Mouse (Mus musculus) neural tube, embryonic 14.5 days (tissue): ENCODE results near the gene Tsc22d2. TPM values are rescaled to one million over a fixed set of nuclear protein-coding genes. Genes with fewer than 3 reads are reported as not detected.

Source experiments
- ATAC-seq: fragments of 200-750 bp; cut with Nextera tagmentation; 2 replicates; pipeline ENCODE4 v1.8.0; 2017; ENCODE audit warnings: low read depth, mild to moderate bottlenecking, moderate TSS enrichment, moderate library complexity
- H3K27ac ChIP-seq: fragments of 300-500 bp; sonication (generic); 2 replicates; pipeline ENCODE4 v1.5.1; 2014; ENCODE audit warnings: low read depth, mild to moderate bottlenecking, control low read depth, low read length, moderate library complexity, mixed read lengths
- H3K27me3 ChIP-seq: fragments of 300-500 bp; sonication (generic); 2 replicates; pipeline ENCODE4 v1.6.1; 2014; ENCODE audit warnings: low read length; ENCODE audit not compliant: control insufficient read depth, insufficient read depth
- H3K36me3 ChIP-seq: fragments of 300-500 bp; sonication (generic); 2 replicates; pipeline ENCODE4 v1.6.1; 2014; ENCODE audit warnings: low read length, mixed read lengths; ENCODE audit not compliant: control insufficient read depth, insufficient read depth
- H3K4me1 ChIP-seq: fragments of 300-500 bp; sonication (generic); 2 replicates; pipeline ENCODE4 v1.6.1; 2014; ENCODE audit warnings: low read length; ENCODE audit not compliant: control insufficient read depth, insufficient read depth
- H3K4me2 ChIP-seq: fragments of 300-500 bp; sonication (generic); 2 replicates; pipeline ENCODE4 v1.6.1; 2014; ENCODE audit warnings: mild to moderate bottlenecking, low read depth, low read length, control low read depth
- H3K4me3 ChIP-seq: fragments of 300-500 bp; sonication (generic); 2 replicates; pipeline ENCODE4 v1.5.1; 2014; ENCODE audit warnings: low read depth, low read length, control low read depth, mixed read lengths
- H3K9ac ChIP-seq: fragments of 300-500 bp; sonication (generic); replicated peaks from 2 replicates; pipeline ENCODE4 v1.6.1; 2014; ENCODE audit warnings: low read depth, mild to moderate bottlenecking, control low read depth, low read length, mixed read lengths
- H3K9me3 ChIP-seq: fragments of 300-500 bp; sonication (generic); 2 replicates; pipeline ENCODE4 v1.6.1; 2016; ENCODE audit warnings: low read length; ENCODE audit not compliant: control insufficient read depth
- WGBS: fragments of 180-500 bp; shearing (Covaris S2); extraction: QIAGEN DNeasy Blood & Tissue Kit; methylation state at CpG from one replicate; pipeline ENCODE4 v1.1.7; 2014; 5-methylcytosine and 5-hydroxymethylcytosine counted together
- polyA plus RNA-seq: library from polyadenylated mRNA; unstranded; fragments of >200 nt; fragmentation: Nextera tagmentation; extraction: Ambion mirVana; gene quantifications from 2 replicates; pipeline ENCODE4 v1.2.1, GENCODE M21; 2014

The Tsc22d2 gene
- polyA plus RNA-seq, 1 experiment from 2014 or later: 13.3 TPM

- peak overlapping the region; percentile 97 for H3K9ac ChIP-seq
- ATAC-seq: peak; percentile 52
Observed at GRCm38 (mm10) chr3:58416726-58417437, 2.4 kb downstream of the Tsc22d2 start.

GRCm38 (mm10) chr3:58418724-58419705 lies 4.5 kb downstream of the Tsc22d2 start:
- WGBS: 41% methylated on average over 5 of the region's 5 CpGs
- Histone ChIP-seq H3K36me3 (no peaks in the 10 kb centered on the region), H3K4me1 (peaks cover 21% of the 10 kb centered on the region), H3K27me3 (no peaks in the 10 kb centered on the region), H3K4me3 (peak overlapping the region; percentile 98), H3K9me3 (no peaks in the 10 kb centered on the region), H3K9ac (no peak overlapping the region; the same call in 1 of the 2 replicates), H3K27ac (no peak overlapping the region), H3K4me2 (peak overlapping the region; percentile 97)
- no peak for ATAC-seq

More at GRCm38 (mm10) chr3:58416726-58417437, 2.4 kb downstream of the Tsc22d2 start:
- Histone ChIP-seq H3K36me3 (no peaks in the 10 kb centered on the region), H3K27me3 (no peaks in the 10 kb centered on the region), H3K4me1 (peaks cover 17% of the 10 kb centered on the region), H3K9me3 (no peaks in the 10 kb centered on the region), H3K4me2 (peak overlapping the region; percentile 97), H3K27ac (peak overlapping the region; percentile 92), H3K4me3 (peak overlapping the region; percentile 98)
- under 1% methylated on average over 39 of the region's 39 CpGs for WGBS

- H3K9me3 ChIP-seq: no peaks in the 10 kb centered on the region
- H3K4me2 ChIP-seq: no peak overlapping the region
- no peaks in the 10 kb centered on the region for H3K27me3 ChIP-seq
- H3K36me3 ChIP-seq: no peaks in the 10 kb centered on the region
- H3K4me3 ChIP-seq: no peak overlapping the region
- no peak overlapping the region for H3K27ac ChIP-seq
- 90% methylated on average over 1 of the region's 1 CpGs for WGBS
- no peaks in the 10 kb centered on the region for H3K4me1 ChIP-seq
- H3K9ac ChIP-seq: no peak overlapping the region
- no peak for ATAC-seq
Observed at GRCm38 (mm10) chr3:58428861-58429260, 14.3 kb downstream of the Tsc22d2 start.

GRCm38 (mm10) chr3:58434414-58434813 lies 19.9 kb downstream of the Tsc22d2 start:
- Histone ChIP-seq H3K9ac (no peak overlapping the region), H3K4me3 (no peak overlapping the region), H3K27me3 (no peaks in the 10 kb centered on the region), H3K27ac (no peak overlapping the region), H3K9me3 (no peaks in the 10 kb centered on the region), H3K4me1 (no peaks in the 10 kb centered on the region), H3K4me2 (no peak overlapping the region), H3K36me3 (no peaks in the 10 kb centered on the region)
- WGBS: 89% methylated on average over 2 of the region's 2 CpGs
- ATAC-seq: no peak

- Histone ChIP-seq H3K4me1 (no peaks in the 10 kb centered on the region), H3K27me3 (no peaks in the 10 kb centered on the region), H3K4me2 (no peak overlapping the region), H3K27ac (no peak overlapping the region), H3K4me3 (no peak overlapping the region), H3K9me3 (no peaks in the 10 kb centered on the region), H3K9ac (no peak overlapping the region), H3K36me3 (no peaks in the 10 kb centered on the region)
- WGBS: 97% methylated on average over 2 of the region's 2 CpGs
- no peak for ATAC-seq
Observed at GRCm38 (mm10) chr3:58448230-58448629, 33.7 kb downstream of the Tsc22d2 start.

- ATAC-seq: no peak
- WGBS: 93% methylated on average over 3 of the region's 3 CpGs
Observed at GRCm38 (mm10) chr3:58449487-58449886, 35.0 kb downstream of the Tsc22d2 start.

GRCm38 (mm10) chr3:58454414-58455205 lies 40.1 kb downstream of the Tsc22d2 start:
- Histone ChIP-seq H3K9ac (no peak overlapping the region), H3K27me3 (no peaks in the 10 kb centered on the region), H3K36me3 (no peaks in the 10 kb centered on the region), H3K4me3 (no peak overlapping the region), H3K27ac (no peak overlapping the region), H3K4me2 (no peak overlapping the region), H3K9me3 (no peaks in the 10 kb centered on the region), H3K4me1 (no peaks in the 10 kb centered on the region)
- WGBS: 75% methylated on average over 4 of the region's 4 CpGs
- ATAC-seq: no peak

More at GRCm38 (mm10) chr3:58449487-58449886, 35.0 kb downstream of the Tsc22d2 start:
- H3K36me3 ChIP-seq: no peaks in the 10 kb centered on the region
- no peak overlapping the region for H3K27ac ChIP-seq
- H3K4me1 ChIP-seq: no peaks in the 10 kb centered on the region
- no peak overlapping the region for H3K4me2 ChIP-seq
- no peak overlapping the region for H3K9ac ChIP-seq
- H3K4me3 ChIP-seq: no peak overlapping the region
- H3K9me3 ChIP-seq: no peaks in the 10 kb centered on the region
- no peaks in the 10 kb centered on the region for H3K27me3 ChIP-seq

- H3K4me2 ChIP-seq: no peak overlapping the region
- H3K4me1 ChIP-seq: no peaks in the 10 kb centered on the region
- no peak overlapping the region for H3K4me3 ChIP-seq
- H3K36me3 ChIP-seq: peaks cover 4% of the 10 kb centered on the region; the same call in 1 of the 2 replicates
- WGBS: 75% methylated on average over 3 of the region's 3 CpGs
- H3K27me3 ChIP-seq: no peaks in the 10 kb centered on the region
- no peak overlapping the region for H3K27ac ChIP-seq
- no peak overlapping the region for H3K9ac ChIP-seq
- ATAC-seq: no peak
- H3K9me3 ChIP-seq: no peaks in the 10 kb centered on the region
Observed at GRCm38 (mm10) chr3:58455255-58455654, 40.7 kb downstream of the Tsc22d2 start.
